Mouse (Mus musculus) right cerebral cortex, postnatal 14 days (tissue): ENCODE measurements around the gene Slc25a38.
A peak's percentile ranks its signal among the peaks of the same experiment; 100 is the strongest.
"Not testable (repeated sequence)": the region's sequence is repeated elsewhere in the genome, so short reads cannot be mapped to it uniquely, and the experiment has no call there.

Experiments used
- DNase-seq: peaks from one replicate; pipeline ENCODE4 v3.0.0; 2022

The Slc25a38 gene

DNA sequence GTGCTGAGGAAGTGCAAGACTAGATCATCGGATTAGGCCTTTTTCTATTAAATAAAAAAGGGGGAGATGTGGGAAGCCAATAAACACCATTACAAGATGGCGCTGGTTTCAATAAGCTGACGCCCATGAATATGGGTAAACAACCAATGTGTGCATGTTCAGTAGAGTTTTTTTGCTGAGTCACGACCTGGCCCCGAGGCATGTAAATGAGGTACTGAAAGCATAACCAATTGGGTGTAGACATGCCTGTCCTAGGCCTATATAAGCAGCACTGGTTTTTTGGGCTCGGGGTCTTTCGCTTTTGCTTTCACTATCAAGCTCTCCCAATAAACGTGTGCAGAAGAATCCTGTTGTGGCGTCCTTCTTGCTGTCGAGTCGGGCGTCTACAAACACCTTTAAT, 1.2 kb upstream of the Slc25a38 start:
- not testable (repeated sequence) for DNase-seq

DNA sequence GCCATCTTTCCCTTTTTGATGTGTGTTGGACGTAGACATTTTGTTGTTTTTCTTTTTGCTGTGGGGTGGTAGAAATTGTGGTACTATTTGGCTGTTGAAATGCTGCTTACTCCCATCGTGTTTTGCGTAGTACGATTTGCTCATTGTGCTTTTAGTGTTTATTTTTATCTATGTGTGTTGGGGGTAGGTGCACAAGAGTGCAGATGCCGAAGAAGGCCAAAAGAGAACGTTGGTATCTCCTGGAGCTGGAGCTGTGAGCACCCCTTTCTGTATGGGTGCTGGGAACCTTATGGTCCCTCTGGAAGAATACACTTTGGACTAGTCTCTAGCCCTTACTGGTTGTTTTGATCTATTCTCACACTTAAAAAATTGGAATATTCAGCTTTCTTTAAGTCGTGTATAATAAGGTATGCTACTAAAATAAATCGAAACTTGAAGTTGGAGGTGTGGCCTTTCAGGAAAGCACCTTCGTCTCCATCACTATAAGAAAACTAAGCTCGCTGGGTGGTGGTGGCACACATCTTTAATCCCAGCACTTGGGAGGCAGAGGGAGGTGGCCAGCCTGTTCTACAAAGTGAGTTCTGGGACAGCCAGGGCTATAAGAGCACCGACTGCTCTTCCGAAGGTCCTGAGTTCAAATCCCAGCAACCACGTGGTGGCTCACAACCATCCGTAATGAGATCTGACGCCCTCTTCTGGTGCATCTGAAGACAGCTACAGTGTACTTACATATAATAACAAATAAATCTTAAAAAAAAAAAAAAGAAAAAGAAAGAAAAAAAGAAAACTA, 1.2 kb downstream of the Slc25a38 start:
- DNase-seq, result no peak

DNA sequence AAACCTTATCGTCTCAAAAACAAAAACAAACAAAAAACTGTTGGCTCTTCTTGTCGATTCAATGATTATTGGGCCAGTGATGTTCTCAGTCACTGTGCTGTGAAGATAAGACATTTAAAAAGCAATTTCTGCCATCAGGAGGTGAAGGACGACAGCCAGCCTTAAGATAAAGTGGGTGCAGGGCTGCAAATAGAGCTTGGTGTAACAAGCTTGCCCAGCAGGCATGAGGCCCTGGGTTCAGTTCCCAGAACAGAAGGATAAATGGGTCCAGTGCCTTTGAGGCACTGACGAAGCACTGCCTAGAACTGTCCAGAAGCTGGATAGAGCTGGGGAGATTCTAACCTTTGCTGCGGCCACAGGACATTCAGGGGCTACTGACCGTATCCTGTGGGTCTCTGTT, 2.3 kb downstream of the Slc25a38 start:
- no peak for DNase-seq

- no peak for DNase-seq
These were observed 3.3 kb downstream of the Slc25a38 start for GRCm38 (mm10) chr9:120113456-120113855.

- no peak for DNase-seq
These were observed 4.0 kb downstream of the Slc25a38 start for GRCm38 (mm10) chr9:120114051-120114788.

GRCm38 (mm10) chr9:120114789-120115151, 4.6 kb downstream of the Slc25a38 start:
- DNase-seq, result no peak

DNA sequence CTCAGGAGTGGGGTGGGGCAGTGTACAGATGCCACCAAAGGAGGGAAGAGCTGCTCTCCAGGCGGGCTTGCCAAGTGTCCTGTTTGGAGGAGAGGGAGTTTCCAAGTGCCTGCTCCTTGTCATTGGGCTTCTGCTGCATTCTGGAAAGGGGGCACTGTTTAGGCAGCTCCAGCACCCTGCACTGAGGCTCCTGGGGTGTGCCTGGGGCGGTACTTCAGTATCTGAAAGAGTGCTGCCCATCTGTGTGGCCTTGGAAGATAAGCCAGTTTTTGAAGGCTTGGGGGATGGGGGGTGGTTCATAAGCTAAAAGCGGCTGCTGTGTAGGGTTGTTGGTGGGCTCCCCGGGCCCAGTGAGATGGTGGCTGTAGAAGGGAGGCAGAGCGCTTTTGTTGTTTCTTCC, 5.4 kb downstream of the Slc25a38 start:
- DNase-seq, result no peak

DNA sequence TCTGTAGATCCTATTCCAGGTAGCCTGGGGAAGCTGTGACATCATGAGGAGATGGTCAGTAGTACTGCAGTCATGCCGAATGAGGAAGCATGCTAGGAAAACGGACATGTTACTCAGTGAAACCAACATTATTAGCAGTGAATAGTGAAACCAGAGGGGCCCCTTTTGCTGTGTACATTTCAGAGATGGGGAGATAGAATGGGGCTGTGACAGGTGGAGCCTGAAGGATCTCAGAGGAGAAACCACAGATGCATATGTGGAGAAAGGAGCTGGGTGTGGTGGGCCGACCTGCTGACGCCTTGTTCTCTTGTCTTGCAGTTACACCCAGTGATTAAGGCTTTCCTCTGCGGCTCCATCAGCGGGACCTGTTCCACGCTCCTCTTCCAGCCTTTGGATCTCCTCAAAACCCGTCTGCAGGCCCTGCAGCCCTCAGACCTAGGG, 6.0 kb downstream of the Slc25a38 start:
- no peak for DNase-seq

- DNase-seq, result no peak
These were observed 8.0 kb downstream of the Slc25a38 start for GRCm38 (mm10) chr9:120118212-120118611.

- DNase-seq, result no peak
These were observed 10.3 kb downstream of the Slc25a38 start for GRCm38 (mm10) chr9:120120503-120120902.

- DNase-seq, result no peak
These were observed 16.7 kb downstream of the Slc25a38 start for GRCm38 (mm10) chr9:120126868-120127267.

GRCm38 (mm10) chr9:120127538-120128251, 17.5 kb downstream of the Slc25a38 start, which contains the start of gene Rpsa:
Gene Rpsa (plus strand): TSS chr9:120127689.
- peak; percentile 97 for DNase-seq

GRCm38 (mm10) chr9:120129276-120129675, 19.1 kb downstream of the Slc25a38 start:
- DNase-seq, result no peak

DNA sequence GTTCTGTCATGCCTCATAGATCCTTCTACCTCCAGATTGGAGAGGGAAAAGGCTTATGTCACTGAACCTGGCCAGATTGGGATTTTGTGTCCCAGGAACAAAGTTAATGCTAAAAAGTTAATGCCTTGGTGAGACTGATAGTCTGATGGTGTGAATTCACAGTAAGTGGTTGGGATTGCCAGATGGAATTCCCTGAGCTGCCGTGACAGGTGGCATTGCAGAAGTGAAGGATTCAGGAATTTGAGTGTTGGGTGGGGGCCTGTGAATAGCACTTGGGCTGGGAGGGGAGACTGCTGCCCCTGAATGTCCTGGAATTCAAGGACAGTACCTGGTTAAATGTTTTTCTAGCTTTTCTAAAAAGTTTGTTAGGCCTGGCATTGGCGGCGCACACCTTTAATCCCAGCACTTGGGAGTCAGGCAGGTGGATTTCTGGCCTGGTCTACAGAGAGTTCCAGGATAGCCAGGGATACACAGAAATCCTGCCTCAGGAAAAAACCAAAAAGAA, 21.7 kb downstream of the Slc25a38 start:
- no peak for DNase-seq

DNA sequence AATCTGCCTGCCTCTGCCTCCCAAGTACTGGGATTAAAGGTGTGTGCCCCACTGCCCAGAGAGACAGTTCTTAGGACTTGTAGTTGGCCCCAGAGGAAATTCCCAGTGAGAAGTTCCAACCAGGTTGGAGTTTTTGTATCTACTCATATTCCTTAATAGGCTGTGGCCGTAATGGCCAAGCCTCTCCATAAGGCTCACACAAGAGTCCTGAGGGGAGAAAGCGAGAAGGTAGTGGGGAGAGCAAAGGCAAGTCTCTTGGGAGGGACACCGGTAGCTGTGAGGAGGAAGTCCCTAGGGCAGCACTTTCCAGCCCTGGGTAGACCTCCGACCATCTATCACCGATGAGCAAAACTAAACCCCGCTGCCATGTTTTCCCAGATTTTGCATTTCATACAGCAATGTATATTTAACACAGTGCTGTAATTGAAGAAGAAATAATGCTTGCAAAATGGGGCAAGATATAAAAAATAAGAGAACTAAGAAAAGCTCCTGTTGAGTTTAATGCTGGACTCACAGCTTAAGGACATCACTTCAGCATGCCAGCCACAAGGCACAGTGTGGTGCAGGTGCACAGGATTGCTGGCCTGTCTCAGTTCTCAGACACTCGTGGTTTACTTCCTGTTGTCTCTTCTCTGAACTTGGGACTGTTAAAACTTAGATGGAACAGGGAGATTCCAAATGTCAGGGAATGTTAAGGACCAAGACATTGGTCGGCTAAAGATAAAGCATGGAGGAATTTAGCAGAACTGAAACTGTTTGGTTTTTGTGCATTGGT, 23.0 kb downstream of the Slc25a38 start:
- DNase-seq, result no peak

DNA sequence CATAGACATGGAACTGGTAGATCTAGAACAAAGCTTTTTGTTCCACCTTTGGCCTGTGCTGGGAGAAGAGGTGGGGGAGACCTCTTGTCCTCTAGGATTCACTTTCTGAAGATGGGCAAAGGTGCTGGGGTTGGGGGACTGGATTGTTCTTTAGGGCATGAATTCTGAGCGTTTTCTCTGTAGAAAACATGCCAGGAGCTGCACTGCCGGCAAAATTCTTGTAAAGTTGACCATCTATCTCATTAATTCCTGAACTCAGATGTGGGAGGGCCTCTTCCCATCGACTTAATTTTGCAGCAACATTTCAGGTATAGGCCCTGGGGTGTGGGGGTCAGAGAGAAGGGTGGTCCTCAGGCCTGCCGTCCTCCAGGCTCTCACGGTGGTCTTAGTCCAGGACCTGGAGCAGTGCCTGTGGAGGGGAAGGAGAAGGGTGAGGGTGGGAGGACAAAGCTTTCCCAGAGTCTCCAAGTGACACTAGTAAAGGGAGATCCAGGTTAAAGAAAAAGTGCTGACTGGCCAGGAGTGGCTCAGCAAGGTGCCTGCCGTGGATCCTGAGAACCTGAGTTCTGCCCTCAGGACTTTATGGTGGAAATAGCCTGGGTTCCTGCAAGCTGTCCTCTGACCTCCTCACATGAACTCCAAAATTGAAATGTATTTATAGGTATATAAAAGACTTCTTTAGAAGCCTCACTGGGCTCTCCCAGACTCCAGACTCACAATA, 23.7 kb downstream of the Slc25a38 start:
- DNase-seq, result no peak

DNA sequence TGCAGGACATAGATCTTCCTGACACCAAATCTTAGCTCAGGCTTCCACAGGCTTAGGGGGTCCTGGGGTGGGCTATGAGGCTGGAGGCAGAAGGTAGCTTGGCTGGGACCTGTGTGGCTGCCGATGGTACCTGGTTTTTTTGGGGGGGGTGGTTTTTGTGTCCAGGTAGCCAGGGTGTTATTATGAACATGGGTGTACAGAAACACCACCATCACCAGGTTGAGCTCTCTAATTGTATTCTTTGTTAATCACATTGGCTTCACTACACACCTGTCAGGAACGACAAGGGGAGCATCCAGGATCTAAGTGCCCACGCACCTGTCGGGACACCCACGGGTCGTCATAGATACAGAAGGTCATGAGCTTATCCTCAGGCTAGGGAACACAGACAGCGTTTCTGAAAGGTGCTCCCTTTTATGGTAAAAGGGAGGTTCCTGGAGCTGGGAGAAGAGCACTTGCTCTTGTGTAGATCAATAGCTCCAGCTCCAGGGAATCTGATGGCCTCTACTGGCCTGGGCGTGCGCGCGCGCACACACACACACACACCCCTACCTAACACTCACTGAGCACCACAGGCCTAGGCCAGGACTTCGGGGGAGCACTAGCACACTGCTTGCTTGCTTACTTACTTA, 24.5 kb downstream of the Slc25a38 start:
- no peak for DNase-seq

DNA sequence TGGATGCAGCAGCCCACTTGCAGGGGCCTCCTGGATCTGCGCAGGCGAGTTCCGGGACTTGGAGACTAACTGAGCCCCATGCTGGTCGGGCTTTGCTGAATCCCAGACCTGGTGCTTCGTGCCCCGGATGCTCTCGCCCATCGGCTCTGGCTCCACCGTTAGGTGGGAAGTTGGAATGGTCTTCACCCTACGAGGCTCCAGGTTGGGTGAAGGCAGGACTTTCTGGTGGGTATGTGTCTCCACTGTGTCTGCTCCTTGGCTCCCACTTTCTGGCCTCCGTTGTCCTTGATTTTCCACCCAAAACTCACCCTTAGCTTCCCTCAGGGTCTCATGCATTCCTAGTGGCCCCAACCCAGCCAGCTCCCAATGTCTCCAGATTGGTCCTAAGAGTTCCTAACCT, 25.3 kb downstream of the Slc25a38 start:
- DNase-seq, result no peak

DNA sequence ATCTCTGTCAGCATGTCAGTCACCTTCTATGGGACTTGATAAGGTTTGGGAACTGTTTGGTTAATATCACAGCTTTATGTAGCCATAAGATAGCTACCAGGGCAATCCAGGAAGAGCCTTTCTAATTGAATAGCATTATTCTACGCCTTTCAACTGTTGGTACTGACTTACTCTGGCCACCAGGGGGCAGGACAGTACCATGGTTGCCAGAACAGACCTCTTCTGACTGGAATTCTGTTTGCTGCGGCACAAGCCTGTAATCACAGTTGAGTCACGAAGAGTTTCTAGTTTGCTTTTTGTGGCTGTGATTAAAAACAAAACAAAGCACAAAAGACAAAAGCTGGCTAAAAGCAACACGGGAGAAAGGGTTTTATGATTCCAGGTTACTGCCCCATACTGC, 30.5 kb downstream of the Slc25a38 start:
- DNase-seq, result peak; percentile 88

DNA sequence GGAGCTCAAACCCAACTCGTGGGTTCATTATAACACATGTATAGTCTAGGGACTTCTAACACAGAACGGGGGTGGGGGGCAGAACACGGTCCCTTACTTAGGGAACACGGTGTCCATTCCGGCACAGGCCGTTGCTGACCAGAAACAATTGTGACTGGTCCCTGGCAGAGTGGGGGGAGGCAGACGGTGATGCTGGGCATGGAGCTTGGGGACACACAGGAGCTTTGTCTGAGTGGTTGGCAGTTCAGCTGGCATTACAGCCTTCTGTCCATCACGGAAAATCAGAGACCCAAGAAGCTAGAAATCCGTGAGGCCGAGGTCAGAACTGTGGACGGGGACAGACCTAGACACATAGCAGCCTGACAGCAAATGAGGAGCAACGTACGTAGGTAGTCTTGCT, 34.3 kb downstream of the Slc25a38 start:
- no peak for DNase-seq

- no peak for DNase-seq
These were observed 39.2 kb downstream of the Slc25a38 start, which contains the start of gene Mobp for GRCm38 (mm10) chr9:120149222-120149828. Gene Mobp (plus strand): TSS chr9:120149707.
